Mouse (Mus musculus) olfactory bulb, adult 2 months (tissue): Measurements from ENCODE around the gene Fn3k.

Experiments
- CTCF ChIP-seq: fragments of 200-500 bp; IDR thresholded peaks from 2 replicates; pipeline ENCODE4 v1.5.1; 2012; ENCODE audit warnings: low read depth, mild to moderate bottlenecking, low read length, moderate library complexity; ENCODE audit not compliant: insufficient read depth
- POLR2A ChIP-seq: fragments of 200-500 bp; IDR thresholded peaks from 2 replicates; pipeline ENCODE4 v1.6.1; 2012; ENCODE audit warnings: mild to moderate bottlenecking, low read depth, low read length, moderate library complexity; ENCODE audit not compliant: insufficient read depth

GRCm38 (mm10) chr11:121418932-121419331 lies 15.8 kb upstream of the Fn3k start:
- no peak for TF ChIP-seq CTCF
- TF ChIP-seq POLR2A: no peak
